Mouse (Mus musculus): ENCODE results near the gene Rcc2. TPM values are rescaled to one million over a fixed set of nuclear protein-coding genes. Genes with fewer than 3 reads are reported as not detected.
A peak's percentile ranks its signal among the peaks of the same experiment; 100 is the strongest.

Gene Rcc2
- polyA plus RNA-seq (2015; fragmentation: Nextera tagmentation; extraction: Ambion mirVana) = 12.6 and 13.7 TPM in 2 replicates

GRCm38 (mm10) chr4:140700269-140701018 lies at the start of gene Rcc2:
Rcc2 (plus strand) TSS chr4:140700541.
- H3K27me3 ChIP-seq (replicated peaks; ENCODE audit: control insufficient read depth, insufficient read depth, low read length) = 0 out of 2 replicates have a peak, but pooled peaks cover 8% of the 10 kb centered on the region
- no peaks in the 10 kb centered on the region for H3K36me3 ChIP-seq (ENCODE audit: control insufficient read depth, insufficient read depth, low read length)
- 14% methylated on average over 20 of the region's 20 CpGs for WGBS
- H3K4me3 ChIP-seq (ENCODE audit: low read length) = peak within 1 kb of the TSS; percentile 67
- peak within 1 kb of the TSS; percentile 84 for H3K9ac ChIP-seq (ENCODE audit: low read depth, low read length)
- H3K27ac ChIP-seq (ENCODE audit: low read length) = peak within 1 kb of the TSS; percentile 98
- peak within 1 kb of the TSS; percentile 96 for H3K4me2 ChIP-seq (ENCODE audit: low read depth, low read length)
- H3K4me1 ChIP-seq (ENCODE audit: control insufficient read depth, insufficient read depth, low read length) = peaks cover 27% of the 10 kb centered on the region
- no peaks in the 10 kb centered on the region for H3K9me3 ChIP-seq (ENCODE audit: control insufficient read depth, low read length)
- ATAC-seq = no peak

GRCm38 (mm10) chr4:140653835-140654583 lies 46.3 kb upstream of the Rcc2 start:
- H3K4me3 ChIP-seq (ENCODE audit: low read length) = no peak overlapping the region
- no peak overlapping the region for H3K9ac ChIP-seq (ENCODE audit: low read depth, low read length)
- 34% methylated on average over 14 of the region's 14 CpGs for WGBS
- no peak overlapping the region for H3K4me2 ChIP-seq (ENCODE audit: low read depth, low read length)
- ATAC-seq = no peak
- peaks cover 22% of the 10 kb centered on the region for H3K4me1 ChIP-seq (ENCODE audit: control insufficient read depth, insufficient read depth, low read length)
- no peak overlapping the region for H3K27ac ChIP-seq (ENCODE audit: low read length)
- H3K36me3 ChIP-seq (ENCODE audit: control insufficient read depth, insufficient read depth, low read length) = no peaks in the 10 kb centered on the region
- H3K27me3 ChIP-seq (replicated peaks; ENCODE audit: control insufficient read depth, insufficient read depth, low read length) = no peaks in the 10 kb centered on the region
- H3K9me3 ChIP-seq (ENCODE audit: control insufficient read depth, low read length) = no peaks in the 10 kb centered on the region

- no peak for ATAC-seq
- H3K4me1 ChIP-seq (ENCODE audit: control insufficient read depth, insufficient read depth, low read length) = peaks cover 18% of the 10 kb centered on the region
- WGBS = 66% methylated on average over 8 of the region's 8 CpGs
- no peak overlapping the region for H3K9ac ChIP-seq (ENCODE audit: low read depth, low read length)
- H3K4me3 ChIP-seq (ENCODE audit: low read length) = no peak overlapping the region
- no peaks in the 10 kb centered on the region for H3K9me3 ChIP-seq (ENCODE audit: control insufficient read depth, low read length)
- no peaks in the 10 kb centered on the region for H3K27me3 ChIP-seq (replicated peaks; ENCODE audit: control insufficient read depth, insufficient read depth, low read length)
- H3K4me2 ChIP-seq (ENCODE audit: low read depth, low read length) = no peak overlapping the region
- no peaks in the 10 kb centered on the region for H3K36me3 ChIP-seq (ENCODE audit: control insufficient read depth, insufficient read depth, low read length)
- H3K27ac ChIP-seq (ENCODE audit: low read length) = no peak overlapping the region
Observed at GRCm38 (mm10) chr4:140654798-140655197, 45.5 kb upstream of the Rcc2 start.

- H3K4me1 ChIP-seq (ENCODE audit: control insufficient read depth, insufficient read depth, low read length) = peaks cover 22% of the 10 kb centered on the region
- H3K4me2 ChIP-seq (ENCODE audit: low read depth, low read length) = no peak overlapping the region
- no peaks in the 10 kb centered on the region for H3K36me3 ChIP-seq (ENCODE audit: control insufficient read depth, insufficient read depth, low read length)
- no peaks in the 10 kb centered on the region for H3K27me3 ChIP-seq (replicated peaks; ENCODE audit: control insufficient read depth, insufficient read depth, low read length)
- H3K9me3 ChIP-seq (ENCODE audit: control insufficient read depth, low read length) = no peaks in the 10 kb centered on the region
- ATAC-seq = no peak
- H3K27ac ChIP-seq (ENCODE audit: low read length) = no peak overlapping the region
- no peak overlapping the region for H3K4me3 ChIP-seq (ENCODE audit: low read length)
- WGBS = 80% methylated on average over 8 of the region's 8 CpGs
- no peak overlapping the region for H3K9ac ChIP-seq (ENCODE audit: low read depth, low read length)
Observed at GRCm38 (mm10) chr4:140656529-140656928, 43.8 kb upstream of the Rcc2 start.

- no peaks in the 10 kb centered on the region for H3K36me3 ChIP-seq (ENCODE audit: control insufficient read depth, insufficient read depth, low read length)
- 8% methylated on average over 24 of the region's 24 CpGs for WGBS
- H3K4me3 ChIP-seq (ENCODE audit: low read length) = no peak overlapping the region
- H3K27me3 ChIP-seq (replicated peaks; ENCODE audit: control insufficient read depth, insufficient read depth, low read length) = no peaks in the 10 kb centered on the region
- ATAC-seq = peak; percentile 88
- peak overlapping the region; percentile 46 for H3K4me2 ChIP-seq (ENCODE audit: low read depth, low read length)
- peak overlapping the region; percentile 64 for H3K9ac ChIP-seq (ENCODE audit: low read depth, low read length)
- H3K4me1 ChIP-seq (ENCODE audit: control insufficient read depth, insufficient read depth, low read length) = peaks cover 31% of the 10 kb centered on the region
- H3K27ac ChIP-seq (ENCODE audit: low read length) = peak overlapping the region; percentile 91
- no peaks in the 10 kb centered on the region for H3K9me3 ChIP-seq (ENCODE audit: control insufficient read depth, low read length)
Observed at GRCm38 (mm10) chr4:140657681-140658575, 42.4 kb upstream of the Rcc2 start.

GRCm38 (mm10) chr4:140661406-140662022 lies 38.8 kb upstream of the Rcc2 start:
- Histone ChIP-seq H3K4me1 (ENCODE audit: control insufficient read depth, insufficient read depth, low read length) (peaks cover 36% of the 10 kb centered on the region), H3K4me3 (ENCODE audit: low read length) (no peak overlapping the region), H3K4me2 (ENCODE audit: low read depth, low read length) (no peak overlapping the region), H3K9me3 (ENCODE audit: control insufficient read depth, low read length) (no peaks in the 10 kb centered on the region), H3K36me3 (ENCODE audit: control insufficient read depth, insufficient read depth, low read length) (no peaks in the 10 kb centered on the region), H3K27ac (ENCODE audit: low read length) (no peak overlapping the region), H3K9ac (ENCODE audit: low read depth, low read length) (peak overlapping the region; percentile 19; the same call in 1 of the 2 replicates), H3K27me3 (replicated peaks; ENCODE audit: control insufficient read depth, insufficient read depth, low read length) (no peaks in the 10 kb centered on the region)
- WGBS = 76% methylated on average over 18 of the region's 18 CpGs
- no peak for ATAC-seq

- no peak overlapping the region for H3K27ac ChIP-seq (ENCODE audit: low read length)
- H3K4me1 ChIP-seq (ENCODE audit: control insufficient read depth, insufficient read depth, low read length) = peaks cover 33% of the 10 kb centered on the region
- H3K4me3 ChIP-seq (ENCODE audit: low read length) = no peak overlapping the region
- no peaks in the 10 kb centered on the region for H3K9me3 ChIP-seq (ENCODE audit: control insufficient read depth, low read length)
- peak overlapping the region; percentile 40 for H3K9ac ChIP-seq (ENCODE audit: low read depth, low read length)
- no peaks in the 10 kb centered on the region for H3K36me3 ChIP-seq (ENCODE audit: control insufficient read depth, insufficient read depth, low read length)
- no peak for ATAC-seq
- no peak overlapping the region for H3K4me2 ChIP-seq (ENCODE audit: low read depth, low read length)
- H3K27me3 ChIP-seq (replicated peaks; ENCODE audit: control insufficient read depth, insufficient read depth, low read length) = no peaks in the 10 kb centered on the region
- 37% methylated on average over 7 of the region's 7 CpGs for WGBS
Observed at GRCm38 (mm10) chr4:140662453-140662852, 37.9 kb upstream of the Rcc2 start.

- Histone ChIP-seq H3K4me3 (ENCODE audit: low read length) (no peak overlapping the region), H3K27ac (ENCODE audit: low read length) (no peak overlapping the region), H3K4me2 (ENCODE audit: low read depth, low read length) (no peak overlapping the region), H3K36me3 (ENCODE audit: control insufficient read depth, insufficient read depth, low read length) (no peaks in the 10 kb centered on the region), H3K9me3 (ENCODE audit: control insufficient read depth, low read length) (no peaks in the 10 kb centered on the region), H3K9ac (ENCODE audit: low read depth, low read length) (peak overlapping the region; percentile 40), H3K4me1 (ENCODE audit: control insufficient read depth, insufficient read depth, low read length) (peaks cover 28% of the 10 kb centered on the region), H3K27me3 (replicated peaks; ENCODE audit: control insufficient read depth, insufficient read depth, low read length) (no peaks in the 10 kb centered on the region)
- no peak for ATAC-seq
- 47% methylated on average over 10 of the region's 10 CpGs for WGBS
Observed at GRCm38 (mm10) chr4:140662882-140663585, 37.3 kb upstream of the Rcc2 start.
